Mouse (Mus musculus) lung, postnatal 0 days (tissue): ENCODE results near the gene Fcrl1.

Source experiments
- CTCF ChIP-seq: IDR thresholded peaks from 2 replicates; pipeline ENCODE4 v1.5.1; 2016; ENCODE audit warnings: antibody characterized with exemption, mild to moderate bottlenecking
- EP300 ChIP-seq: IDR thresholded peaks from 2 replicates; pipeline ENCODE4 v1.6.1; 2016; ENCODE audit warnings: antibody characterized with exemption, mild to moderate bottlenecking, control low read depth

- no peak for TF ChIP-seq CTCF
- TF ChIP-seq EP300, result no peak
Observed at GRCm38 (mm10) chr3:87435479-87435878, 59.3 kb downstream of the Fcrl1 start, which contains the start of gene Fcrl5.
